Mouse (Mus musculus) v-Abl transformed pro-B cells (cell line): ENCODE results near the gene Lypd3.

Experiments
- in situ Hi-C, 2 experiments: fragments of 400-800 bp; cut with MboI; formaldehyde crosslinking; loops; one replicate each; pipeline ENCODE4 v1.15.1; 2025; ENCODE audit not compliant: unreplicated experiment in 2 of 2

Lypd3 gene

GRCm38 (mm10) chr7:24636264-24636663 lies at the start of gene Lypd3:
Lypd3 (plus strand) TSS chr7:24636550.
- in situ Hi-C loops = no loop called here

GRCm38 (mm10) chr7:24586828-24587227 lies 49.5 kb upstream of the Lypd3 start:
- in situ Hi-C loops = no loop called here

GRCm38 (mm10) chr7:24587330-24588105 lies 48.8 kb upstream of the Lypd3 start, which contains the start of the genes Ethe1 and Zfp575:
Ethe1 (plus strand) TSS chr7:24587543.
Zfp575 (minus strand) TSS chr7:24587641.
- in situ Hi-C loops = no loop called here

GRCm38 (mm10) chr7:24588336-24588735 lies 48.0 kb upstream of the Lypd3 start:
- in situ Hi-C loops = no loop called here

- in situ Hi-C loops = no loop called here
Observed at GRCm38 (mm10) chr7:24591735-24592134, 44.6 kb upstream of the Lypd3 start.

GRCm38 (mm10) chr7:24592163-24592562 lies 44.2 kb upstream of the Lypd3 start:
- in situ Hi-C loops = no loop called here

GRCm38 (mm10) chr7:24592781-24593180 lies 43.6 kb upstream of the Lypd3 start:
- in situ Hi-C loops = no loop called here

GRCm38 (mm10) chr7:24593621-24594308 lies 42.6 kb upstream of the Lypd3 start:
- in situ Hi-C loops = no loop called here

GRCm38 (mm10) chr7:24594309-24594803 lies 42.0 kb upstream of the Lypd3 start:
- in situ Hi-C loops = no loop called here

GRCm38 (mm10) chr7:24595464-24595863 lies 40.9 kb upstream of the Lypd3 start:
- in situ Hi-C loops = loop anchor here (5.0 kb wide), 2 partner anchors 58 to 63 kb away; partner anchors contain the start of gene Irgq (in 1 of the 2)

- in situ Hi-C loops = loop anchor here (5.0 kb wide), 2 partner anchors 61 to 66 kb away; partner anchors contain the start of gene Irgq (in 1 of the 2)
Observed at GRCm38 (mm10) chr7:24598121-24598520, 38.2 kb upstream of the Lypd3 start.

GRCm38 (mm10) chr7:24599211-24600067 lies 36.9 kb upstream of the Lypd3 start:
- in situ Hi-C loops = loop anchor here (5.0 kb wide), 5 partner anchors 43 to 373 kb away; partner anchors contain the start of genes Irgq (in 1 of the 2) and Rabac1 (in 1 of the 2)

GRCm38 (mm10) chr7:24600941-24601597 lies 35.3 kb upstream of the Lypd3 start:
- in situ Hi-C loops = loop anchor here (5.0 kb wide), 3 partner anchors 41 to 371 kb away; partner anchors contain the start of gene Rabac1 (in 1 of the 2)

GRCm38 (mm10) chr7:24605561-24605960 lies 30.8 kb upstream of the Lypd3 start:
- in situ Hi-C loops = no loop called here

GRCm38 (mm10) chr7:24606046-24606445 lies 30.3 kb upstream of the Lypd3 start:
- in situ Hi-C loops = no loop called here

- in situ Hi-C loops = no loop called here
Observed at GRCm38 (mm10) chr7:24608017-24608416, 28.3 kb upstream of the Lypd3 start.

GRCm38 (mm10) chr7:24608561-24608960 lies 27.8 kb upstream of the Lypd3 start:
- in situ Hi-C loops = no loop called here

GRCm38 (mm10) chr7:24610144-24610878 lies 26.0 kb upstream of the Lypd3 start, which contains the start of gene Phldb3:
Phldb3 (plus strand) TSS chr7:24610763.
- in situ Hi-C loops = no loop called here

- in situ Hi-C loops = no loop called here
Observed at GRCm38 (mm10) chr7:24610879-24611494, 25.4 kb upstream of the Lypd3 start.
